Mouse (Mus musculus) small intestine, adult 2 months (tissue): ENCODE results near the gene Gng7.

Source experiments
- CTCF ChIP-seq: fragments of 200-500 bp; IDR thresholded peaks from 2 replicates; pipeline ENCODE4 v1.5.1; 2012; ENCODE audit warnings: low read depth, mild to moderate bottlenecking, control low read depth, inconsistent platforms, low read length, moderate library complexity, mixed read lengths; ENCODE audit not compliant: insufficient replicate concordance, insufficient read length; ENCODE audit errors: extremely low read depth
- POLR2A ChIP-seq: fragments of 200-500 bp; IDR thresholded peaks from 2 replicates; pipeline ENCODE4 v1.6.1; 2012; ENCODE audit warnings: low read depth, mild to moderate bottlenecking, control low read depth, inconsistent platforms, low read length, moderate library complexity

- TF ChIP-seq CTCF (no peak), POLR2A (no peak)
These were observed 4.9 kb upstream of the Gng7 start for GRCm38 (mm10) chr10:81019687-81020086.
